Mouse (Mus musculus) testis, postnatal 10 days (tissue): ENCODE results near the gene Cpeb2.

Experiments used
- DNase-seq: peaks from one replicate; pipeline ENCODE4 v3.0.0; 2021; ENCODE audit warnings: low spot score

Cpeb2 gene

GRCm38 (mm10) chr5:43325561-43325960 is 92.6 kb downstream of the Cpeb2 start:
- DNase-seq, result no peak

DNA sequence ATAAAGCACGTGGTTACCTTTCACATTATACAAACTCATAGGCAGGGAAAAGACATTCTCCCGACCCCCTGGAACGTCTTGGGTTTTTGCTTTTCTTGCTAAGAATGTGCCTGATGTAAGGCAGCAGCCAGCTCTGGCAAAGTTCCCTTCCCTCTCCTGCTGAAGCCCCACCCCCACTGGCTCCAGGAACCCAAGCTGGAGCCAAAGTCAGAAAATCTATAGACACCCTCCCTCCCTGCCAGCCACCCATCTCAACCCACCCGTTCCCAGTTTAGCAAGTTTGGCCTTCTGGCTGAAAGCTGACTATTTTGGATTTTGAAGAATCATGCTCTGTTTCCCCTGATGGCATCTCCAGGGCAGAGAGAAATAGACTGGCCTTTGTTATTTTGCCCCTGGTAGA is 95.6 kb downstream of the Cpeb2 start:
- DNase-seq, result peak; percentile 55

DNA sequence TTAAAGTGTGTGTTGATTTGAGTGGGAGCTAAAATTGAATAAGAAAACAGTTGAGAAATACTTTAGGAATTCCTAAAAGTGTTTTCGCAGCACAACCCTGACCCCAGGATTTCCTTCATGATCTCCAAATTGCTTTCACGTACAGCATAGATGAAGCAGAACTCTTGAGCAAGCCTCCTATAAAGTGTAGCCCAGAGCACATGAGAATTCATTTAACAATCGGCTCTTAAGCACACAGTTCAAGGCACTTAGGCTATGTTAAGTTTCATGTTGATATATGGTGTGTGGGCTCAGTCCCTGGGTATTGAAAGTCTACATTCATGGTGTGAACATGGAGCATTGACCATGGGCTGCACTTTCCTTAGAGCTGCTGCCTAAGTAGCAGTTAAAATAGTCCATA is 97.3 kb downstream of the Cpeb2 start:
- no peak for DNase-seq

DNA sequence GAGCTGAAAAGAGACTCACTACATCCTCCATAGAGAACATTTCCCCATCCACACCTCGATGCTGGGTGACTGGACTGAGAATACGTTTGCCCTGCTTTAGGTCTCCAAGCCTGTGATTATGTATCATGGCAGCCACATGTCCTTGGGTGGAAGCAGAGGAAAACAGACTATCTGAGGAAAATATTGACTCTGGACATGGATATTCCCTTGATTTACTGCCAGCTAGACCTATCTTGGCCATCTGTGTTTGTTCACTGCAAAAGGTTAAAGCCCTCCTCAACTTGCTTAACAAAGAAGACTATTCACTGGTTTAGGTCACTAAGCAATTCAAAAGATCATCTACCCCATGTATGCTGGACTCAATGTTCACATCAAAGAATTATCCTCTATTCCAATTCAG is 101.5 kb downstream of the Cpeb2 start:
- DNase-seq, result no peak

GRCm38 (mm10) chr5:43337212-43337611 is 104.2 kb downstream of the Cpeb2 start:
- DNase-seq, result no peak

GRCm38 (mm10) chr5:43338771-43339475 is 106.0 kb downstream of the Cpeb2 start:
- DNase-seq, result no peak
